In the genomic region with DNA sequence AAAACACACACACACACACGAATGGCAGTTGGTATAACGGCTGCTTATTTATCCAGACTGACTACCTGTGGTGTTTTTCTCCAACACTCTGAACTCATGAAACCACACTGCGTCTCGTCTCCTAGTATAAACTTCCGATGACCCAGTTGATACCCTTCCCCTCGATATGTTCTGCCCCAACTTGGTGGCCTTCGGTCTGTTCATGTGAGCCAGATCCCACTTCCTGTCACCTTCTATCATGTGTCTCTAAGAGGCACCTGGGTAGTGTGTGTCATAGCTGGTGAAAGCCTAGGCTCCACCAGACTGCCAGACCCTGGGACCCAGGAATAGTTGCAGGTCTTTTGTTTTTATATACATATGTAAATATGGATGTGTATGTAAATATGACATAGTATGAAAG, we compare ENCODE assay signal across 20 mouse cellular contexts.
DNase-seq lines count a peak whose midpoint lies in the region; ATAC-seq lines count a peak whose summit lies in the region.
"Had no signal": no experiment of that assay in that cellular context is flagged by ENCODE, and none has a peak within 500 bp of the region (broad histone marks: within the 10 kb centered on the region; RNA-seq: fewer than 3 reads in every experiment).

No protein-coding gene starts in this region.

- no peak overlapping the region for H3K4me2 ChIP-seq in heart, embryonic 16.5 days (ENCODE audit: low read depth, low read length)
- H3K4me2 ChIP-seq in midbrain, embryonic 15.5 days = no peak overlapping the region
- no peak overlapping the region for H3K4me2 ChIP-seq in hindbrain, embryonic 12.5 days (replicated peaks)
- no peak overlapping the region for H3K4me2 ChIP-seq in midbrain, embryonic 13.5 days (replicated peaks)
- H3K4me2 ChIP-seq: embryonic facial prominence, embryonic 12.5 days; forebrain, embryonic 12.5 days; heart, embryonic 12.5 days; hindbrain, embryonic 13.5 days had no signal

- no peak for DNase-seq in heart, postnatal 14 days
- DNase-seq in thymus, postnatal 14 days = peak; percentile 53
- DNase-seq: adrenal gland, postnatal 14 days; B cell, adult 2 months; cerebellum, adult 11-12 months; cerebellum, adult 9-10 months; cerebellum, postnatal 25 days; gastrocnemius, postnatal 14 days; heart, postnatal 4 days had no signal

- no peaks in the 10 kb centered on the region for H3K9me3 ChIP-seq in heart, embryonic 16.5 days (replicated peaks; ENCODE audit: control insufficient read depth, low read length)
- no peaks in the 10 kb centered on the region for H3K9me3 ChIP-seq in midbrain, embryonic 15.5 days
- no peaks in the 10 kb centered on the region for H3K9me3 ChIP-seq in hindbrain, embryonic 12.5 days (replicated peaks)
- H3K9me3 ChIP-seq in midbrain, embryonic 13.5 days = no peaks in the 10 kb centered on the region
- H3K9me3 ChIP-seq: embryonic facial prominence, embryonic 12.5 days; forebrain, embryonic 12.5 days; heart, embryonic 12.5 days; hindbrain, embryonic 13.5 days had no signal

- intact Hi-C loops in heart, postnatal 14 days (cut with DNase I) = no loop called here

- H3K36me3 ChIP-seq in heart, embryonic 16.5 days (ENCODE audit: control insufficient read depth, insufficient read depth) = no peaks in the 10 kb centered on the region
- H3K36me3 ChIP-seq in midbrain, embryonic 15.5 days (replicated peaks) = no peaks in the 10 kb centered on the region
- H3K36me3 ChIP-seq in hindbrain, embryonic 12.5 days = no peaks in the 10 kb centered on the region
- no peaks in the 10 kb centered on the region for H3K36me3 ChIP-seq in midbrain, embryonic 13.5 days
- H3K36me3 ChIP-seq: embryonic facial prominence, embryonic 12.5 days; forebrain, embryonic 12.5 days; heart, embryonic 12.5 days; hindbrain, embryonic 13.5 days had no signal

- ATAC-seq in heart, embryonic 16.5 days (replicated peaks; ENCODE audit: extremely low read depth, insufficient read depth, low FRiP score) = 0 out of 2 replicates have a peak, but pooled peaks have one; percentile 23
- peak; percentile 80 for ATAC-seq in inflammation-experienced regulatory T-cells, adult 6 months
- no peak for ATAC-seq in midbrain, embryonic 15.5 days (replicated peaks)
- ATAC-seq in hindbrain, embryonic 12.5 days (ENCODE audit: low FRiP score) = no peak
- no peak for ATAC-seq in midbrain, embryonic 13.5 days
- ATAC-seq: forebrain, embryonic 16.5 days; hindbrain, postnatal 0 days had no signal

- no peak overlapping the region for H3K9ac ChIP-seq in heart, embryonic 16.5 days (ENCODE audit: low read length)
- H3K9ac ChIP-seq in midbrain, embryonic 15.5 days = no peak overlapping the region
- H3K9ac ChIP-seq in hindbrain, embryonic 12.5 days = no peak overlapping the region
- no peak overlapping the region for H3K9ac ChIP-seq in midbrain, embryonic 13.5 days (replicated peaks)
- H3K9ac ChIP-seq: embryonic facial prominence, embryonic 12.5 days; forebrain, embryonic 12.5 days; heart, embryonic 12.5 days; hindbrain, embryonic 13.5 days had no signal

- H3K4me3 ChIP-seq in heart, embryonic 16.5 days (ENCODE audit: low read length) = no peak overlapping the region
- no peak overlapping the region for H3K4me3 ChIP-seq in midbrain, embryonic 15.5 days
- H3K4me3 ChIP-seq in hindbrain, embryonic 12.5 days = no peak overlapping the region
- no peak overlapping the region for H3K4me3 ChIP-seq in midbrain, embryonic 13.5 days (replicated peaks)
- H3K4me3 ChIP-seq: embryonic facial prominence, embryonic 12.5 days; forebrain, embryonic 12.5 days; heart, embryonic 12.5 days; hindbrain, embryonic 13.5 days had no signal

- no peaks in the 10 kb centered on the region for H3K27me3 ChIP-seq in heart, embryonic 16.5 days (ENCODE audit: control insufficient read depth, insufficient read depth, low read length)
- H3K27me3 ChIP-seq in midbrain, embryonic 15.5 days (replicated peaks) = no peaks in the 10 kb centered on the region
- no peaks in the 10 kb centered on the region for H3K27me3 ChIP-seq in hindbrain, embryonic 12.5 days
- no peaks in the 10 kb centered on the region for H3K27me3 ChIP-seq in midbrain, embryonic 13.5 days
- H3K27me3 ChIP-seq: embryonic facial prominence, embryonic 12.5 days; forebrain, embryonic 12.5 days; heart, embryonic 12.5 days; hindbrain, embryonic 13.5 days had no signal

- H3K27ac ChIP-seq in heart, embryonic 16.5 days (ENCODE audit: low read length) = no peak overlapping the region
- no peak overlapping the region for H3K27ac ChIP-seq in midbrain, embryonic 15.5 days
- no peak overlapping the region for H3K27ac ChIP-seq in hindbrain, embryonic 12.5 days
- no peak overlapping the region for H3K27ac ChIP-seq in midbrain, embryonic 13.5 days
- H3K27ac ChIP-seq: embryonic facial prominence, embryonic 12.5 days; forebrain, embryonic 12.5 days; hindbrain, embryonic 13.5 days; hindbrain, postnatal 0 days had no signal

- WGBS in heart, embryonic 16.5 days = 79% methylated on average over 7 of the region's 7 CpGs
- WGBS in midbrain, embryonic 15.5 days = 95% methylated on average over 7 of the region's 7 CpGs
- WGBS in hindbrain, embryonic 12.5 days = 91% methylated on average over 7 of the region's 7 CpGs
- 94% methylated on average over 7 of the region's 7 CpGs for WGBS in midbrain, embryonic 13.5 days

- no peaks in the 10 kb centered on the region for H3K4me1 ChIP-seq in heart, embryonic 16.5 days (ENCODE audit: control insufficient read depth, insufficient read depth, low read length)
- H3K4me1 ChIP-seq in midbrain, embryonic 15.5 days = peaks cover 3% of the 10 kb centered on the region; the same call in 1 of the 2 replicates
- H3K4me1 ChIP-seq in hindbrain, embryonic 12.5 days = no peaks in the 10 kb centered on the region
- H3K4me1 ChIP-seq in midbrain, embryonic 13.5 days (replicated peaks) = peaks cover 10% of the 10 kb centered on the region
- H3K4me1 ChIP-seq: heart, embryonic 12.5 days; hindbrain, embryonic 13.5 days had no signal

Comparison
In these comparisons a context has a peak if more than half of its experiments do, and no peak if none do; other contexts are left out.
1. ATAC-seq: peak in heart, embryonic 16.5 days (single experiment) and inflammation-experienced regulatory T-cells, adult 6 months (single experiment); none in midbrain, embryonic 15.5 days (single experiment), hindbrain, embryonic 12.5 days (single experiment) and midbrain, embryonic 13.5 days (single experiment).